Mouse (Mus musculus): ENCODE measurements around the gene Bmp8a. TPM values are rescaled to one million over a fixed set of nuclear protein-coding genes. Genes with fewer than 3 reads are reported as not detected.
"Not testable (repeated sequence)": the region's sequence is repeated elsewhere in the genome, so short reads cannot be mapped to it uniquely, and the experiment has no call there.

The Bmp8a gene
- polyA plus RNA-seq, 1 experiment from 2014 or later, result 0.33 TPM

GRCm38 (mm10) chr4:123297195-123297960, 45.7 kb downstream of the Bmp8a start:
- Histone ChIP-seq H3K36me3 (peaks cover 92% of the 10 kb centered on the region), H3K4me3 (no peak overlapping the region), H3K9me3 (no peaks in the 10 kb centered on the region), H3K4me1 (replicated peaks) (no peaks in the 10 kb centered on the region), H3K9ac (no peak overlapping the region), H3K4me2 (no peak overlapping the region), H3K27ac (replicated peaks) (no peak overlapping the region), H3K27me3 (no peaks in the 10 kb centered on the region)
- ATAC-seq (ENCODE audit: low read depth), result no peak
- WGBS, result 92% methylated on average over 22 of the region's 22 CpGs

GRCm38 (mm10) chr4:123296148-123296534, 46.9 kb downstream of the Bmp8a start:
- no peaks in the 10 kb centered on the region for H3K4me1 ChIP-seq (replicated peaks)
- no peaks in the 10 kb centered on the region for H3K27me3 ChIP-seq
- H3K27ac ChIP-seq (replicated peaks), result no peak overlapping the region
- no peak overlapping the region for H3K9ac ChIP-seq
- peaks cover 96% of the 10 kb centered on the region for H3K36me3 ChIP-seq
- no peak overlapping the region for H3K4me3 ChIP-seq
- ATAC-seq (ENCODE audit: low read depth), result no peak
- H3K4me2 ChIP-seq, result no peak overlapping the region
- no peaks in the 10 kb centered on the region for H3K9me3 ChIP-seq
- WGBS, result 91% methylated on average over 5 of the region's 5 CpGs

- no peak overlapping the region for H3K4me3 ChIP-seq
- H3K27ac ChIP-seq (replicated peaks), result no peak overlapping the region
- H3K36me3 ChIP-seq, result peaks cover 97% of the 10 kb centered on the region
- no peaks in the 10 kb centered on the region for H3K4me1 ChIP-seq (replicated peaks)
- H3K4me2 ChIP-seq, result no peak overlapping the region
- H3K9me3 ChIP-seq, result no peaks in the 10 kb centered on the region
- no peak overlapping the region for H3K9ac ChIP-seq
- 94% methylated on average over 21 of the region's 21 CpGs for WGBS
- H3K27me3 ChIP-seq, result no peaks in the 10 kb centered on the region
- ATAC-seq (ENCODE audit: low read depth), result no peak
Observed at GRCm38 (mm10) chr4:123295516-123296147, 47.4 kb downstream of the Bmp8a start.

- peaks cover 95% of the 10 kb centered on the region for H3K36me3 ChIP-seq
- H3K4me1 ChIP-seq (replicated peaks); H3K4me2 ChIP-seq; H3K4me3 ChIP-seq; H3K9me3 ChIP-seq; H3K27me3 ChIP-seq; ATAC-seq (ENCODE audit: low read depth); H3K9ac ChIP-seq; H3K27ac ChIP-seq (replicated peaks): not testable (repeated sequence)
- WGBS, result 95% methylated on average over 15 of the region's 15 CpGs
Observed at GRCm38 (mm10) chr4:123295026-123295425, 48.0 kb downstream of the Bmp8a start.

GRCm38 (mm10) chr4:123293661-123294443, 49.2 kb downstream of the Bmp8a start:
- Histone ChIP-seq H3K27ac (replicated peaks) (no peak overlapping the region), H3K36me3 (peaks cover 95% of the 10 kb centered on the region), H3K4me1 (replicated peaks) (no peaks in the 10 kb centered on the region), H3K27me3 (no peaks in the 10 kb centered on the region), H3K9ac (no peak overlapping the region), H3K4me3 (no peak overlapping the region), H3K9me3 (no peaks in the 10 kb centered on the region), H3K4me2 (no peak overlapping the region)
- 81% methylated on average over 7 of the region's 7 CpGs for WGBS
- ATAC-seq (ENCODE audit: low read depth), result no peak

DNA sequence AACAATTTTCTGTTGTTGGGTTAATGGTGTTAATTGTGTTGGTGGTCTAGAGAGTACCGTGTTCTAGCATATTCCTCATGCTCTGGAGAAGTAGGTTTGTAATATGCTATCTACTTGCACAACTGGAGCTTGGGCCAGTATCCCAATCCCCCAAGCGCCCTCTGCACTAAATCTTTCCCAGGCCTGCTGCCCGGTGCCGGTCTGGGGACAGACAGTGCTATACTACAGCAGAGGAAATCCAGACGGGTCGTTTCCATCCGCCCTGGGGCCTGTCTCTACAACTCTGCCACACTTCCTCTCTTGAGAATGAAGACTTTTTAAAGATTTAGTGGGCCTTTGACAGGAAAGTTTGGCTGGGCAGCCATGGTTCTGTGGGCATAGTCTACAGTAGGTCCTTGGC, 50.1 kb downstream of the Bmp8a start:
- no peak overlapping the region for H3K27ac ChIP-seq (replicated peaks)
- 89% methylated on average over 7 of the region's 7 CpGs for WGBS
- no peaks in the 10 kb centered on the region for H3K9me3 ChIP-seq
- no peaks in the 10 kb centered on the region for H3K4me1 ChIP-seq (replicated peaks)
- H3K4me2 ChIP-seq, result no peak overlapping the region
- no peak for ATAC-seq (ENCODE audit: low read depth)
- H3K27me3 ChIP-seq, result no peaks in the 10 kb centered on the region
- no peak overlapping the region for H3K9ac ChIP-seq
- peaks cover 96% of the 10 kb centered on the region for H3K36me3 ChIP-seq
- H3K4me3 ChIP-seq, result no peak overlapping the region

DNA sequence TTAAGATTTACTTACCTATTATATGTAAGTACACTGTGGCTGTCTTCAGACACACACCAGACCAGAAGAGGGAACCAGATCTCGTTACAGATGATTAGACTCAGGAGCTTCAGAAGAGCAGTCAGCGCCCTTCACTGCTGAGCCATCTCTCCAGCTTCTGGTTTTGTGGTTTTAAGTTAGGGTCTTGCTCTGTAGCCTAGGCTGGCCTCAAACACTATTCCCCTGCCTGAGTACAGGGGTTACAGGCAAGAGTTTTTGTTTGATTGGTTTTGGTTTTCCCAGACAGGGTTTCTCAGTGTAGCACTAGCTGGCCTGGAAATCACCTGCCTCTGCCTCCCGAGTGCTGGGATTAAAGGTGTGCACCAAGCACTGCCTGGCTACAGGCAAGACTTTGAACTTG, 50.7 kb downstream of the Bmp8a start:
- ATAC-seq (ENCODE audit: low read depth), result no peak
- no peak overlapping the region for H3K4me3 ChIP-seq
- no peak overlapping the region for H3K9ac ChIP-seq
- H3K9me3 ChIP-seq, result no peaks in the 10 kb centered on the region
- no peak overlapping the region for H3K27ac ChIP-seq (replicated peaks)
- peaks cover 96% of the 10 kb centered on the region for H3K36me3 ChIP-seq
- no peaks in the 10 kb centered on the region for H3K27me3 ChIP-seq
- no peaks in the 10 kb centered on the region for H3K4me1 ChIP-seq (replicated peaks)
- no peak overlapping the region for H3K4me2 ChIP-seq
- WGBS, result 95% methylated on average over 3 of the region's 3 CpGs

DNA sequence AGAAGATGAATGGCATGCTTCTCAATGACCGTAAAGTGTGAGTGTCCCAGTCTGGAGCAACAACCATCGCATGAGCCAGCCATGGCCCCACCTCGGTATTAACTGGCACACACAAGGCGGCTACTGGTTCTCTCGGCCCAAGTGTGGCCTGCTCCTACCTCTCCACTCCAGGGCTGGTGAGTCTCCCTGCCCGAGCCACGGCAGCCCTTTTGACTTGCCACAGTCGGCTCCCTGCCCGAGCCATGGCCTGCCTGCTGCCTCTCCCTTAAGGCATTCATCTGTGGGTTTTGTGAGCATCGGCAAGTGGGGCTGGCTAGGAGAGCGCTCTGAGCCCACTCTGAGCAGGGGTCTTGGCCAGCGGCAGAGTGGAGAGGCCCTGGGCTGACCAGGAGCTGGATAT, 54.0 kb downstream of the Bmp8a start:
- H3K9me3 ChIP-seq, result no peaks in the 10 kb centered on the region
- H3K4me3 ChIP-seq, result no peak overlapping the region
- H3K36me3 ChIP-seq, result peaks cover 76% of the 10 kb centered on the region
- WGBS, result 89% methylated on average over 12 of the region's 12 CpGs
- peaks cover 22% of the 10 kb centered on the region for H3K4me1 ChIP-seq (replicated peaks)
- no peak for ATAC-seq (ENCODE audit: low read depth)
- H3K27ac ChIP-seq (replicated peaks), result no peak overlapping the region
- H3K9ac ChIP-seq, result no peak overlapping the region
- no peak overlapping the region for H3K4me2 ChIP-seq
- no peaks in the 10 kb centered on the region for H3K27me3 ChIP-seq

DNA sequence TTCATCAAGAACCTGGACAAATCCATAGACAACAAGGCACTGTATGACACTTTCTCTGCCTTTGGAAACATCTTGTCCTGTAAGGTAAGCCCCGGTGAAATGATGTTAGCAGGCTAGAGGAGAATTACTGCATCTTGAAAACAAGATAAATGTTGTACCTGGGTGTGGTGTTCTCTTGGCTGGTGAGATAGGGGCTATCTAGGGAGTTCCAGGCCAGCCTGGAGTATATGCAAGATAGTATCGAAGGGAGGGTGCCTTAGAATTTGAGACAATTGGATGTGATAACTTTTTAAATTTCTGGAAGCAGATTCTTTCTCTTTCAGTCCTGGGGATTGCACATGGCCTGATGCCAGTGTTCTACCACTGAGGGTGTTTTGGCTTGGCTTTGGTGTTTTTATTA, 56.3 kb downstream of the Bmp8a start:
- ATAC-seq (ENCODE audit: low read depth), result no peak
- 90% methylated on average over 2 of the region's 2 CpGs for WGBS
- H3K4me1 ChIP-seq (replicated peaks), result peaks cover 26% of the 10 kb centered on the region

GRCm38 (mm10) chr4:123284731-123285624, 58.1 kb downstream of the Bmp8a start:
- no peaks in the 10 kb centered on the region for H3K27me3 ChIP-seq

More for the DNA sequence above, 56.3 kb downstream of the Bmp8a start:
- no peak overlapping the region for H3K27ac ChIP-seq (replicated peaks)
- H3K36me3 ChIP-seq, result peaks cover 54% of the 10 kb centered on the region
- no peak overlapping the region for H3K9ac ChIP-seq
- no peak overlapping the region for H3K4me2 ChIP-seq
- no peaks in the 10 kb centered on the region for H3K9me3 ChIP-seq
- no peak overlapping the region for H3K4me3 ChIP-seq
- no peaks in the 10 kb centered on the region for H3K27me3 ChIP-seq

GRCm38 (mm10) chr4:123283675-123284064, 59.4 kb downstream of the Bmp8a start:
- H3K9me3 ChIP-seq; H3K27me3 ChIP-seq; H3K27ac ChIP-seq (replicated peaks): not testable (repeated sequence)
- Histone ChIP-seq H3K4me3 (peak overlapping the region; percentile 60), H3K36me3 (peaks cover 25% of the 10 kb centered on the region), H3K4me1 (replicated peaks) (peaks cover 26% of the 10 kb centered on the region), H3K9ac (peak overlapping the region; percentile 77), H3K4me2 (peak overlapping the region; percentile 93)
- WGBS, result 1% methylated on average over 13 of the region's 15 CpGs
- peak; percentile 64 for ATAC-seq (ENCODE audit: low read depth)

More at GRCm38 (mm10) chr4:123284731-123285624, 58.1 kb downstream of the Bmp8a start:
- WGBS, result 85% methylated on average over 6 of the region's 6 CpGs
- peaks cover 26% of the 10 kb centered on the region for H3K4me1 ChIP-seq (replicated peaks)
- no peak overlapping the region for H3K27ac ChIP-seq (replicated peaks)
- no peaks in the 10 kb centered on the region for H3K9me3 ChIP-seq
- H3K9ac ChIP-seq, result peak overlapping the region; percentile 77
- no peak for ATAC-seq (ENCODE audit: low read depth)
- H3K36me3 ChIP-seq, result peaks cover 38% of the 10 kb centered on the region
- peak overlapping the region; percentile 93 for H3K4me2 ChIP-seq
- peak overlapping the region; percentile 60 for H3K4me3 ChIP-seq

Measured in neural tube, embryonic 13.5 days (tissue).